Mouse (Mus musculus) cerebellum, adult (tissue): ENCODE results near the gene Gdpd1.
"Not testable (repeated sequence)": the region's sequence is repeated elsewhere in the genome, so short reads cannot be mapped to it uniquely, and the experiment has no call there.

Experiments used
- ATAC-seq: cut with Nextera tagmentation; 2 replicates; pipeline ENCODE4 v1.9.2; 2017; ENCODE audit warnings: mild to moderate bottlenecking, moderate library complexity, mixed read lengths; ENCODE audit not compliant: insufficient number of reproducible peaks, low FRiP score, low TSS enrichment

Gene Gdpd1

GRCm38 (mm10) chr11:87028212-87028611, 45.6 kb downstream of the Gdpd1 start:
- no peak for ATAC-seq

- no peak for ATAC-seq
These were observed 47.6 kb downstream of the Gdpd1 start for GRCm38 (mm10) chr11:87026096-87026875.

- no peak for ATAC-seq
These were observed 48.5 kb downstream of the Gdpd1 start for GRCm38 (mm10) chr11:87025351-87025750.

- not testable (repeated sequence) for ATAC-seq
These were observed 50.6 kb downstream of the Gdpd1 start for GRCm38 (mm10) chr11:87023240-87023639.

- no peak for ATAC-seq
These were observed 51.1 kb downstream of the Gdpd1 start for GRCm38 (mm10) chr11:87022765-87023164.

- ATAC-seq: no peak
These were observed 52.3 kb downstream of the Gdpd1 start for GRCm38 (mm10) chr11:87021551-87021950.

GRCm38 (mm10) chr11:87020449-87020848, 53.4 kb downstream of the Gdpd1 start:
- ATAC-seq: no peak

GRCm38 (mm10) chr11:87019431-87019830, 54.4 kb downstream of the Gdpd1 start:
- ATAC-seq: no peak

- ATAC-seq: no peak
These were observed 55.8 kb downstream of the Gdpd1 start for GRCm38 (mm10) chr11:87018081-87018480.

- ATAC-seq: no peak
These were observed 58.2 kb downstream of the Gdpd1 start for GRCm38 (mm10) chr11:87015691-87016090.

- peak; percentile 49; the same call in 1 of the 2 replicates for ATAC-seq
These were observed 63.4 kb downstream of the Gdpd1 start for GRCm38 (mm10) chr11:87010476-87010875.

- no peak for ATAC-seq
These were observed 66.5 kb downstream of the Gdpd1 start for GRCm38 (mm10) chr11:87007371-87007770.

GRCm38 (mm10) chr11:87004960-87005755, 68.7 kb downstream of the Gdpd1 start:
- ATAC-seq: no peak

GRCm38 (mm10) chr11:87002078-87002829, 71.6 kb downstream of the Gdpd1 start:
- no peak for ATAC-seq

GRCm38 (mm10) chr11:87001217-87001616, 72.6 kb downstream of the Gdpd1 start:
- ATAC-seq: no peak

- no peak for ATAC-seq
These were observed 77.6 kb downstream of the Gdpd1 start for GRCm38 (mm10) chr11:86996266-86996665.

GRCm38 (mm10) chr11:86995625-86996221, 78.1 kb downstream of the Gdpd1 start:
- peak; percentile 67 for ATAC-seq

GRCm38 (mm10) chr11:86994791-86995624, 78.9 kb downstream of the Gdpd1 start:
- ATAC-seq: no peak

- no peak for ATAC-seq
These were observed 79.5 kb downstream of the Gdpd1 start for GRCm38 (mm10) chr11:86994330-86994729.
